Mouse (Mus musculus): Measurements from ENCODE around the gene Apobec2.

The Apobec2 gene

DNA sequence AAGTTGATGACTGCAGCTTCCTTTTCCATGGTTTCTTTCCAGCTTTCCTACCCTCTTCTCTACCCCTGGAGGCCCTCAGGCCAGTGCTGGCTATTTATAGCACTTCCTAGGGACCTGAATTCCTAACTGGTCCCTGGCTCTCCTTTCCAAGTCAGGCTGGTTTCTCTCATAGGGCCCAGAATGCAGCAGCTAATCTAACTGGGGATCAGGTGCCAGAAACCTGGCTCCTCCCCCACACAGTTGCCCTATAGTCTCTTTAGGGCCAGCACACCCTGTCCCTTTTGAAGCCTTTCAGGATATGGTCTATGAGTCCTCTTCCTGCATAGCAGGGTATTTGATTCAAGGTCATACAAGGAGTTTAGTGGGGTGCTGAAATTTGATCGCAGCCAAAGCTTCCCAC is 3.8 kb upstream of the Apobec2 start:
- DNase-seq, result peak; percentile 32 to 69

- DNase-seq, result no peak
These were observed 1.7 kb upstream of the Apobec2 start for GRCm38 (mm10) chr17:48434479-48434878.

DNA sequence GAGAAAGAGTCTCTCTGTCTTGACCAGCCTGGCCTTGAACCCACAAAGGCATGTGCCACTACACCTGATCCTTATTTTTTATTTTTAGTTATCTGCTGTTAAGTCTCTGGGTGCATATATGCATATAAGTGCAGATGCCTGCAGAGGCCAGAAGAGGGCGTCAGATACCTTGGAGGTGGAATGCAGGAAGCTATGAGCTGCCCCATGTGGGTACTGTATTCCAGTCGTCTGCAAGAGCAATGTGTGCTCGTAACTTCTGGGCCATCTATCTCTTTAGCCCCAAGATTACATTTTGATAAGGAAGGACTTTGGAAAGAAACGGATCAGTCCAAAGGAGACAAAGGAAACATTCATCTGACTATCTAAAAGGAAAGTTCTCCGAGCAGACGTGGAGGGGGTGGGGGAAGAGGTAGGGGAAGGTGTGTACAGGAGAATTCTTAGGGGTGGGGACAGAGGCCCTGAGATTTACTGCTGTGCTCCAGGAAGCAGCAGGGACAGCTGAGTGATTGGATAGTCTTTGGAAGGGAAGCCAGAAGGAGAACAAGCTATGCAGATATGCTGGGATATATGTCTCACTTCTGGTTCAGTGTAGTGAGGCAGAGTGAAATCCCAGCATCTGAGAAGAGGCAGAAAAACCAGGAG is 1.1 kb upstream of the Apobec2 start:
- no peak for DNase-seq

DNA sequence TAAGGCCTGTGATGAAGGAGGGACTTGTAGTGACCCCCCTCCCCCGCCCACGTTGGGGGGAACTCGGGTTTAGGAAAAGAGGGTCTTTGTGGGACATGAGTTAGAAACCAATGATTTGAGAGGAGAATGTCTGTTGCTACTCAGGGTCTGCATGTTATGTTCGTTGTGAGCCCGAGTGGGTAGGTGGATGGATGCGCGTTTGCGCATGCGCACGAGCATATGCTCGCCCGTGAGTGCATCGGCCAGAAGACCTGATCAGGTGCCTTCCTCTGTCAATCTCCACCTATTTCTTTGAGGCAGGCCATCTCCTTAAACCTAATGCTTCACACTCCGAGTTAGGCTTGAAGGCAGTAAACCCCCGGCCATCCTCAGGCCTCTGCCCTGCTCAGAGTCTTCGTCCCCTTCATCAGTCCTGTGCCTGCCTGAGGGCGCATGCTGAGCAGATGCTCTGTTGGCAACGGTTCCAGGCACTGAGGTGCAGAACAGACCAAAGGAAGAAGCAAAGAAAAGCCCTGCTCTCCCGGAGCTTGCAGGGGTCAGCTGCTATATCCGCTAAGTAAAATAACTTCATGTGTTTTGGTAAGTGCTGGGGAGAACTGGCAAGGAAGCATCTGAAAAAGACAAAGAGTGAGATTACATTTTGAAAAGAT is 401 bp upstream of the Apobec2 start:
- DNase-seq, result no peak

DNA sequence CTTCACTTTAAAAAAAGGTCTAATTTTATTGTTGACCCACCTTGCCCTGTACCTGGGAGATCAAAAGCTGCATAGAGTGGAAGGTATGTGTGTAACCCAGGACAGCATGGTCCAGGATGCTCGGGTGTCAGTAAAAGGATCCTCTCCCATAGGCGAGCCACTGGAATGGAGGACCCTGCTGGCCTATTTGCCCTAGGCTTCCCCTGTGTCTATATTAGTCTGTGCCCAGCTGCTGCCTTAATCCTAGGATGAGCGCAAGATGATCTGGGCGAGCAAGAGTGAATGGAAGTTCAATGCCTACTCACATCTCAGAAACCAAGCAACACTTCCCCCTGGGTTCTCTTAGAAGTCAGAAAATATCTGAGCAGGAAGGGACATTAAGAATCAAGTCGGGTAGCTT is 1.7 kb downstream of the Apobec2 start:
- DNase-seq, result no peak

- DNase-seq, result no peak
These were observed 2.3 kb downstream of the Apobec2 start for GRCm38 (mm10) chr17:48430394-48430793.

DNA sequence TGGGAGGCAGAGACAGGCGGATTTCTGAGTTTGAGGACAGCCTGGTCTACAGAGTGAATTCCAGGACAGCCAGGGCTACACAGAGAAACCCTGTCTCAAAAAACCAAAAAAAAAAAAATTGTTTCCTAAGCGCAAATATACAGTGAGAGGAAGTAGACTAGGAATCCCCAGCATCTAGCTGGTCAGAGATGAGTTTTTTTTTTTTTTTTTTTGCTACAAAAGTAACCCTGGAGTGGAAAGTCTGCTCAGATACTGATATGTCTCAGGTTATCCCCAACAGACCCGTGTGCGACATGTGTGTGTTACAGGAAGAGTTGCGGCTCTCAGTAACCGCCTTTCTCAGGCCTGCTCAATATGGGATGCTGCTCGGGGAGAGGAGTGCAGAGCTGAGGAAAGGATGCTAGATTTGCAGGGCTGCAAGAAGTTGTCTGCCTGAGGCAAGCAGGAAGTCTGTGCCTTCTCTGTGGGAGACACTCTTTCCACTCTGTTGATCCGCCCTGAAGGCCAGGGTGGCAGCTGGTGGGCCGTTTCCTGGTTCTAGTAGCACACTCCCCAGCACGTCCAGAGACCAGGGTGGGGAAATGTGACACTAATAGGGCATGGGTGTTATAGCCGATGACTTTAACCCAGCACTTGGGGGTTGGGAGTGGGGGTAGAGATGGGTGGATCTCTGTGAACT is 4.7 kb downstream of the Apobec2 start:
- peak in 1 of 2 experiments; percentile 38 for DNase-seq

DNA sequence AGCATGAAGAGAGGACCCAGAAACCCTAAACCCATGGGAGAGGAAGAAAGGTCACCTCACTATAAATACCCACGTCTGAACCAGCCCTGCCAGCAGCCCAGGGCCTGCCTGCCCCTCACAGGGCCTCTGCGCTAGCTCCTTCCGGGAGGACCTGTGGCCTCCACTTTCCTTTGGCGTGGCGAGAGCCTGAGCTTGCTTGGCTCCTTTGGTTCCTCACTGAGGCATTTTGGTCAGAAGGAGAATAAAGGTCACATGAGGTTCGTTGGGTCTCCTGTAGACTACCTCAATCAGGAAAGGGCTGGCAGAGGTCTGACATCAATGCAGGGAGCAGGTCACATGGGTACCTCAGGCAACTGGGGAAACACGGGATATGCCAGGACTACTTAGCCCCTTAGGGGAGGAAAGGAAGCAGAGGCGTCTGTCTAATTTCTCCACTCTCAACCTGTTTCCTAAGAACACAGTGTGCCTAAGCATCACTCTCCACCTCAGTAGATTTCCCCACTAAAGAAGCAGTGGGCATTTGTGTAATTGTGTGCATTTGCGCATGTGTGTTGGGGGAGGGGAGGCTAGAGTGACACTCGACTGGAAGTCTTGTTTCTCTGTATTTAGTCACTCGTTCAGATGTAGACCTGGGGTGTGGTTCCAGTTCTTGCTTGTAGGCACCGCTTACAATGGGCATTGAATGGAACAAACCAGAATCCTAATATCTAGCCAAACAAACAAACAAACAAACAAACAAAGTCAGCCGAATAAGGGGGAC is 5.6 kb downstream of the Apobec2 start:
- peak in 1 of 2 experiments; percentile 42 for DNase-seq

DNA sequence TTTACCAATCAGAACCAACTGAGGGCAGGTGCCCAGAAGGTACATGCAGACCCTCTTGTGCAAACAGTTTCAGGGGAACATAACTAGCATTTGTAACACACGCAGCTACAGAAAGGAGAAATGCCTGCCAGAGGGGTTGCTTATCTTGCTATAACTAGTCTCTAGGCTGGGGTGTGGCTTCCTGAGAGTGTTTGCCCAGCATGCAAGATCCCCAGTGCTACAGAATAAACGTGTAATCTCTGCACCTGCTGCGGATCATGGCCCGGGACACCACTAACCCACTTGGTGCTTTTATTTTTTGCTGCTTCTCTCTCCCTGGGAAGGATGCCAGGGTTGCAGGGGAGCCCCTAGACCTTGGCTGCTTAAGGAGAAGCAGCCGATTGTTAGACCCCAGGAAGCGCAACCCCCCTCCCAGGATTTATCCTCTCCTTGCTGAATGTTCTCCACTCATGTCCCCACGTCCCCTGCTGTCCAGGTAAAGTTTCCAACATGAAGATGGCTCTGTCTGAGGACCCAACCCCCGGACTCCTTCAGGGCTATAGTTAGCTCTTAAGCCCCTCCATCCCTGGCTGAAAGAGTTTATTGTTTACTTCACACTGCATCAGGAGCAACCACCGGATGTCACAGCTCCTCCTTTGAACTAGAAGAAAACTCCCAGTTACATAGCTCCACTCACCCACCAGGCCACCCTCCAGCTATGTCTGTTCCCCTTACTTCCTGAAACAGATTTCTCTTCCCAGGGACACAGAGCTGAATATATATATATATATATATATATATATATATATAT is 6.7 kb downstream of the Apobec2 start:
- no peak for DNase-seq

- peak; percentile 47 to 80 for DNase-seq
These were observed 8.5 kb downstream of the Apobec2 start for GRCm38 (mm10) chr17:48424237-48424636.

DNA sequence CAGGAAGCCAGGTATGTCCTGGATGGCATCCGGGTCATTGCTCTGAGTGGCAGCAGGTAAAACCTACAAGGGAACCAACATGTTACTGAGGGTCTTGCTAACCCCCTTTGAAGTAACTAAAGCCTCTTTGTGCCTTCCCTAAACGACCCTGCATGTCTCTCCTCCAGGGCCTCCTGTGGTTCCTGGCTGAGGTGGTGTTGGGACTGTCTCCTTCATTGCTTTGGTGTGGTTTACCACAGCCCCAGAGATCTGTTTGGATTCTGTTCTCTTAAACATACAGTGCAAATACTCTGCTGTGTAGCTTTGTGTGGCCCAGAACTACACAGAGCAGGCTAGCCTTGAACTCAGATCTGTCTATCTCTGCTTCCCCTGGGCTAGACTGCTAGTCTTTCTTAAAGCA is 13.2 kb downstream of the Apobec2 start:
- DNase-seq, result no peak

DNA sequence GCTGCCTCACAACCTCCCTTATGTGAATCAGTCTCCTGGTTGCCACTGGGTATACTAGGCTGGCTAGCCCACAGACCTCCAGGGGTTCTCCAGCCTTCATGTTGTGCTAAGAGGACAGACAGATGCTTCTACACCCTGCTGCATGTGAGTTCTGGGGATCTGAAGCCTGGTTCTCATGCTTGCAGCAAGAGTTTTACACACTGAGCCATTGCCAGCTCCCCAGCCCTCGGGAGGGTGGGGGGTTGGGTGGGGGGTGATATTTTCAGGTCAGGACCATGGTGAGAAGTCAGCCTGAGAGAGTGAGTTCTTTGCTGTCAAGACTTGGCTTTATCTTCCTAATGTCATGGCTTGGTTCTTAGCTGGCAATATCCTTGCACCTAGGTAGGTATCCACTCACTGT is 13.9 kb downstream of the Apobec2 start:
- no peak for DNase-seq

DNA sequence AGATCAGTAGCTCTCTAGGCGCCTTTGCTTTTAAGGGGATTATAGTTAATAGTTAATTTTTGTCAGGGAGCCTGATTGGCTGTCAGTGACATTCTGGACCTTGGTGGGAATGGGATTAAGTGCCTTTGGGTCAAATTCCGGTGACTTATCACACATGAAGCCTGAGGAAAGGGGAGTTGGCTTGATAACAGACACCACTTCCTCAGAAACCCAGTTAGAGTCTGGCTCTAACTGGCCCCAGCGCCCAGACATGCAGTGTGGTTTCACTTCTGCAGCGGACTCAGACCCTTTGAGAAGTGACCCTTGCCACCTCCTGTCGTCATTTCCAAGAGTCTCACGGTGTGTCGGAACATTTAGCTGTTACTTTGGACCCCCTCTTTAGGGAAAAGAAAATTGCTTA is 14.6 kb downstream of the Apobec2 start:
- peak; percentile 55 to 73 for DNase-seq

- no peak for DNase-seq
These were observed 15.2 kb downstream of the Apobec2 start for GRCm38 (mm10) chr17:48417521-48417920.

GRCm38 (mm10) chr17:48416425-48417195 is 16.1 kb downstream of the Apobec2 start:
- peak; percentile 80 to 81 for DNase-seq

GRCm38 (mm10) chr17:48416011-48416410 is 16.7 kb downstream of the Apobec2 start:
- DNase-seq, result peak in 1 of 2 experiments; percentile 43

DNA sequence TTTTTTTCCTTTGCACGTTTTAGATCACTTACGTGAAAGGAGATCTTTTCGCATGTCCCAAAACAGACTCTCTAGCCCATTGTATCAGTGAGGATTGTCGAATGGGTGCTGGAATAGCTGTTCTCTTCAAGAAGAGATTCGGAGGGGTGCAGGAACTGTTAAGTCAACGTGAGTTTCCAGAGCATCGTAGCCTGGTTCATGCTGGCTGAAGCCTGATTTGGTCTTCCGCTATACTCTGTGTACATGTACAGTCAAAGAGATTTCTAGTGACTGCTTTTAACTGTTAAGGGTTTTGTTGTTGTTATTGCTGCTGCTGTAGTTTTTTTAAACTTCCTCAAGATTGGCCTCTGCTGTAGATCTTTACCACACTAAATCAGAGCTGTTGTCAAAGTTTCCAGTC is 21.5 kb downstream of the Apobec2 start:
- DNase-seq, result no peak

GRCm38 (mm10) chr17:48410299-48410785 is 22.4 kb downstream of the Apobec2 start:
- DNase-seq, result no peak

DNA sequence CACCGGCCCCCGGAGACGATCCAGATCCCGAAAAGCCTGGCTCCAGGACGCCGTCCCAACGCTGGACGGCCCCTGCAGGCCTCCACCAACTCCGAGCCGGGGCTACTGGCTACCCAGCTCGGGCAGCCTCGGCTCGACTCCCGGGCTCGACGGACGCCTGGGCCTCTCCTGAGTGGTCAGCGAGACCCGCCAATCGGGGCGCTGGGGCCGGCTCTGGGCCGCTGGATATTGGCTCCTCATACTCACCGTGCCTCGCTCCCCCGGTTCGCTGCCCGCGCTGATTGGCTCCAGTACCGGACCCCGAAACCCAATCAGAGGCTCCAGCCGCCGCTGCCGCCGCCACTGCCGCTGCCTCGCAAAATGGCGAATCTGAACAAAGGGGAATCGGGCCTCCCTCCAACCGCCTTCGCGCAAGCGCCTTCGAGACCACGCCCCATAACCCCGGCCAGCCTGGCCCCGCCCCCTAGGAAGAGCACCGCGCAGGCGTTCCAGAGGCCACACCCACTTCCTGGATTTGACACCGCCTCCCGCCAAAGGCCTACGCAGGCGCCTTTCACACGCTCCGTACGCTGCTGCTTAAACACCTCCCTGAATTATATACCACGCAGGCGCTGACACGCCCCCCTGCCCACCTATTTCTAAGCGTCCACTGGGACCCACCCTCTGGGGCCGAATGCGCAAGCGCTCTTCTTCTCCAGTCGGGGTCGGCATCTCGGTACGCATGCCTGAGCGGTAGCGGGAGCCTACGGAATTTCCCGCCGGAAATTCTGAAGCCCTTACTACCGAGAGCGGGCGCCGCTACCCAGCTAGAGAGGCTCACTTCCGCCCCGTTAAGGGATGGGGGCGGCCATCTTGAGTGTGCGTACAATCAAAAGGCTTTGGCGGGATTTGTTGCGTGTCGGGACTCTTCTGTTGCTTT is 23.1 kb downstream of the Apobec2 start, which contains the start of the genes Nfya and Oard1:
TSS of gene Nfya (minus strand) at position 527 of the 919 bp plus-strand sequence.
TSS of gene Oard1 (plus strand) at position 635 of the 919 bp plus-strand sequence.
- peak; percentile 99 to 100 for DNase-seq

Data from kidney, postnatal 25 days (tissue).